Mouse (Mus musculus) ES-E14 (cell line): ENCODE results near the gene 5031439G07Rik. TPM values are rescaled to one million over a fixed set of nuclear protein-coding genes. Genes with fewer than 3 reads are reported as not detected.

ENCODE experiments used
- DNase-seq: peaks from one replicate; pipeline ENCODE4 v3.0.0-alpha.2; 2013; ENCODE audit warnings: low read depth, low spot score
- H3K27ac ChIP-seq: 2 replicates; pipeline ENCODE4 v1.5.1; 2012; ENCODE audit warnings: low read depth, mild to moderate bottlenecking, low read length, moderate library complexity, mixed read lengths; ENCODE audit not compliant: poor library complexity, insufficient read depth, severe bottlenecking
- H3K36me3 ChIP-seq: 2 replicates; pipeline ENCODE4 v1.6.1; 2012; ENCODE audit warnings: mild to moderate bottlenecking, low read length, moderate library complexity, mixed read lengths; ENCODE audit not compliant: control insufficient read depth, poor library complexity, insufficient read depth, severe bottlenecking
- H3K4me1 ChIP-seq, 2 experiments: fragments of 150-350 bp in 1 of 2; sonication (generic) in 1 of 2; 2 replicates each; pipeline ENCODE4 v1.6.1; 2012; ENCODE audit warnings: low read length in 2 of 2, mild to moderate bottlenecking in 1 of 2, mixed read lengths in 1 of 2; ENCODE audit not compliant: control insufficient read depth in 2 of 2, insufficient read depth in 2 of 2, poor library complexity in 1 of 2
- H3K4me3 ChIP-seq, 2 experiments: fragments of 150-350 bp in 1 of 2; sonication (generic) in 1 of 2; 2 replicates each; pipeline ENCODE4 v1.5.1; 2012; ENCODE audit warnings: low read length in 2 of 2, low read depth in 1 of 2, mild to moderate bottlenecking in 1 of 2, mixed read lengths in 1 of 2; ENCODE audit not compliant: insufficient read depth in 1 of 2, poor library complexity in 1 of 2, severe bottlenecking in 1 of 2
- H3K9ac ChIP-seq: 2 replicates; pipeline ENCODE4 v1.6.1; 2012; ENCODE audit warnings: low read depth, mild to moderate bottlenecking, low read length, mixed read lengths; ENCODE audit not compliant: poor library complexity, insufficient read depth, severe bottlenecking
- H3K9me3 ChIP-seq: fragments of 150-350 bp; sonication (generic); 2 replicates; pipeline ENCODE4 v1.6.1; 2012; ENCODE audit warnings: low read depth, mild to moderate bottlenecking, low read length; ENCODE audit not compliant: control insufficient read depth, insufficient read depth
- CHD2 ChIP-seq: IDR thresholded peaks from 2 replicates; pipeline ENCODE4 v1.6.1; 2014; ENCODE audit warnings: mild to moderate bottlenecking, low read depth, low read length, inconsistent platforms
- HCFC1 ChIP-seq: IDR thresholded peaks from 2 replicates; pipeline ENCODE4 v1.6.1; 2012; ENCODE audit warnings: low read length, inconsistent platforms, borderline replicate concordance; ENCODE audit not compliant: insufficient read depth
- MAFK ChIP-seq: IDR thresholded peaks from 2 replicates; pipeline ENCODE4 v1.6.1; 2014; ENCODE audit warnings: mild to moderate bottlenecking, low read depth, low read length, inconsistent platforms; ENCODE audit not compliant: insufficient read depth
- ZC3H11A ChIP-seq: IDR thresholded peaks from 2 replicates; pipeline ENCODE4 v1.6.1; 2012; ENCODE audit warnings: low read depth, mild to moderate bottlenecking, inconsistent platforms, low read length, borderline replicate concordance
- ZNF384 ChIP-seq: IDR thresholded peaks from 2 replicates; pipeline ENCODE4 v1.6.1; 2012; ENCODE audit warnings: low read depth, low read length, inconsistent platforms
- in situ Hi-C, 2 experiments: fragments of 600-800 bp; cut with MboI; formaldehyde crosslinking; loops; one replicate each; pipeline ENCODE4 v1.15.1; 2025; ENCODE audit warnings: low sequenced_read_pairs in 2 of 2, inconsistent platforms in 1 of 2; ENCODE audit not compliant: unreplicated experiment in 2 of 2
- total RNA-seq: library from RNA; depleted of rRNA; stranded (reverse); fragments of 300-350 nt; gene quantifications from 2 replicates; pipeline ENCODE4 v1.2.3, GENCODE M21; 2012

Gene 5031439G07Rik
- total RNA-seq, 1 experiment: 18.4 TPM

DNA sequence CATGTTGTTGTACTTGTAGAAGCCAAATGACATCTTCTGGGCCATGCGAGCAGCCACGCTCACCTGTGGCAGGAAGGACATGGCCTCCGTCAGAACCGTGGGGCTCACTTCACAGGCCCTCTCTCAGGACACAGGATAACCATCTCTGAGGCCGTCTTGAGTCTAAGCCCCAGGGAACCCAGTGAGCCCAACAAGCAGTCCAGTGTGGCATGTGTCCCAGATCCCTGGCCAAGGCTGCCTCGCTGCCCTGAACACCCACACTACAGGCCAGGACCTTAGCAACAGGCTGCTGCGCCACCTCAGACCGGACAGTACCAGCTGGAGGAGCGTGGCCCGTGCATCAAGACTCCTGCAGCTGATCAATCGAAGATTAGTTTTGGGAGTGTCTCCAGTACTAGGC lies 35.1 kb downstream of the 5031439G07Rik start:
- Histone ChIP-seq H3K4me3 (no peak overlapping the region), H3K9me3 (no peaks in the 10 kb centered on the region), H3K9ac (no peak overlapping the region), H3K27ac (no peak overlapping the region), H3K36me3 (peaks cover 11% of the 10 kb centered on the region; the same call in 1 of the 2 replicates), H3K4me1 (no peaks in the 10 kb centered on the region)
- no peak for DNase-seq
- TF ChIP-seq ZC3H11A (no peak), CHD2 (no peak), MAFK (no peak), ZNF384 (no peak), HCFC1 (no peak)
- in situ Hi-C loops: no loop called here

DNA sequence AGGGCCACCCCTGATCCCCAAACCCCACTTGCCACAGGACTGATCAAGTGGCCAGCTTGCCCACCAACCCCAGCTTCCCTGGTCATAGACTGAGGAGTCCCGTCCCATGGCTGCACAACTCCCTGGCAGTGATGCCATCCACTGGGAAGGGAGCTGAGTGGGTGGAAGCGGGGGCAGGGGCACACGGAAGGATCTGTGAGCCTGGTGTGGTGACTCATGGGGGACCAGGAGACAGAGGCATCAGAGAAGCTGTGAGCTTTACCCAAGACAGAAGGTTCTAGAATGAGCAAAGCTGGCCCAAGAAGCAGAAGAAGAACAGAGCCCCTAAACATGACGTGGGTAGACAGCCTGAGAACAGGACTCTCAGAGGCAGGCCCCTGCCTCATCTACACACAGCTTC lies 38.3 kb downstream of the 5031439G07Rik start:
- no peak for DNase-seq
- Histone ChIP-seq H3K9ac (no peak overlapping the region), H3K4me1 (peaks cover 0 to 4% of the 10 kb centered on the region in 2 experiments; a peak in 1 of 4 replicates), H3K36me3 (peaks cover 11% of the 10 kb centered on the region; the same call in 1 of the 2 replicates), H3K27ac (no peak overlapping the region), H3K9me3 (no peaks in the 10 kb centered on the region), H3K4me3 (no peak overlapping the region)
- in situ Hi-C loops: no loop called here
- TF ChIP-seq HCFC1 (no peak), ZNF384 (no peak), MAFK (no peak), ZC3H11A (no peak), CHD2 (no peak)

DNA sequence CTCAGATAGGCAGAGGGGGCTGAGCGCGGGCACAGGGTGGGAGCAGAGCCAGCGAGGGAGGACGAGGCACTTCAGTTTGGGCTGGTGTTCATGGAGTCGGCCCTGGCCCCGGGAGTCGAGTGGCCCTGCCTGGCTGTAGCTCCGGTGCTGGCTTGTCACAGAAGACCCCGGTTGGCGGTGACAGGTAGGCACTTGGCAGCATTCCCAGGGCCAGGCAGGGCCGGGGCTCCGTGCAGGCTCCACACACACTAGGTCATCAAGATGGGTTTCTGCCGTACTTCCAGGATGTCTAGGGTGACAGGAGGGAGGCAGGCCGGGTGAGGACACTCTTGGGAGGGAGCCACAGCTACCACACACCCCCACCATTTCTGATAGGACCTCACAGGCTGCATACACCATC lies 39.4 kb downstream of the 5031439G07Rik start:
- no peak overlapping the region for H3K4me3 ChIP-seq
- peaks cover 11% of the 10 kb centered on the region; the same call in 1 of the 2 replicates for H3K36me3 ChIP-seq
- no peaks in the 10 kb centered on the region for H3K9me3 ChIP-seq
- no peak overlapping the region for H3K27ac ChIP-seq
- in situ Hi-C loops: no loop called here
- H3K4me1 ChIP-seq: peaks cover 0 to 4% of the 10 kb centered on the region in 2 experiments; a peak in 1 of 4 replicates
- DNase-seq: no peak
- H3K9ac ChIP-seq: no peak overlapping the region
- TF ChIP-seq CHD2: no peak
- no peak for TF ChIP-seq ZC3H11A
- TF ChIP-seq MAFK: no peak
- TF ChIP-seq HCFC1: no peak
- no peak for TF ChIP-seq ZNF384

DNA sequence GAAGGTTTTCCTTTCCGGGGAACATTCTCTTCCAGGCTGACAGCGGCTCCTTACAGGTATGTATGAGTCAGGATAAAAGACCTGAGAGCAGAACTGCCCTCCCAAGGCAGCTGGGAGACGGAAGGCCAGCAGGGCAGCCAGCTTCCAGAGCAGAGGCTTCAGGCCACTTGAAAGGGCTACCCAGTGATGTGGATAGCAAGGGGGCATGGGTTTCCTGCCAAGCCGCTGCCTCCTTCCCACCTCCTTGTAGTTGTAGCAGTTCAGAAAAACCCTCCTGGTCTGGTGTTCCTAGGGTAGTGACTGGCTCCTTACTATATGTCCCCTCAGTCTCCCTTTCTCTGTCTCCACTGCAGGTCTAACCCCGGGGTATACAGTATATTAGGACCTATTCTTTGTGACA lies 44.0 kb downstream of the 5031439G07Rik start:
- TF ChIP-seq CHD2 (no peak), MAFK (no peak), HCFC1 (no peak), ZC3H11A (no peak), ZNF384 (no peak)
- Histone ChIP-seq H3K9ac (no peak overlapping the region), H3K27ac (no peak overlapping the region), H3K4me3 (no peak overlapping the region), H3K9me3 (no peaks in the 10 kb centered on the region), H3K4me1 (peaks cover 0 to 4% of the 10 kb centered on the region in 2 experiments; a peak in 1 of 4 replicates), H3K36me3 (peaks cover 21% of the 10 kb centered on the region)
- in situ Hi-C loops: no loop called here
- no peak for DNase-seq
